Mouse (Mus musculus) liver, adult 2 months (tissue): ENCODE data around the gene Mns1. TPM values are rescaled to one million over a fixed set of nuclear protein-coding genes. Genes with fewer than 3 reads are reported as not detected.

Experiments
- DNase-seq: peaks from one replicate; pipeline ENCODE4 v3.0.0-alpha.2; 2011; ENCODE audit warnings: low read depth, low spot score; ENCODE audit errors: extremely low read depth
- H3K27ac ChIP-seq: fragments of 200-500 bp; replicated peaks from 2 replicates; pipeline ENCODE4 v1.5.1; 2012; ENCODE audit warnings: low read depth, mild to moderate bottlenecking, control low read depth, inconsistent platforms, low read length; ENCODE audit not compliant: insufficient read depth
- H3K27me3 ChIP-seq: fragments of 200-500 bp; 2 replicates; pipeline ENCODE4 v1.6.1; 2012; ENCODE audit warnings: mild to moderate bottlenecking, moderate library complexity, low read length, inconsistent platforms; ENCODE audit not compliant: control insufficient read depth, insufficient read depth
- H3K36me3 ChIP-seq: fragments of 200-500 bp; 2 replicates; pipeline ENCODE4 v1.6.1; 2012; ENCODE audit warnings: low read length, inconsistent platforms; ENCODE audit not compliant: control insufficient read depth, insufficient read depth
- H3K4me1 ChIP-seq: fragments of 200-500 bp; 2 replicates; pipeline ENCODE4 v1.6.1; 2011; ENCODE audit warnings: low read length; ENCODE audit not compliant: control insufficient read depth, insufficient read depth
- H3K4me3 ChIP-seq: fragments of 200-500 bp; 2 replicates; pipeline ENCODE4 v1.5.1; 2011; ENCODE audit warnings: low read depth, mild to moderate bottlenecking, control low read depth, low read length, moderate library complexity; ENCODE audit not compliant: insufficient read depth
- H3K79me2 ChIP-seq: fragments of 200-500 bp; 2 replicates; pipeline ENCODE4 v1.6.1; 2012; ENCODE audit warnings: inconsistent platforms, mild to moderate bottlenecking, low read length, moderate library complexity; ENCODE audit not compliant: control insufficient read depth, insufficient read depth
- H3K9ac ChIP-seq: fragments of 200-500 bp; 2 replicates; pipeline ENCODE4 v1.6.1; 2012; ENCODE audit warnings: low read depth, mild to moderate bottlenecking, control low read depth, inconsistent platforms, low read length
- CTCF ChIP-seq: fragments of 200-500 bp; IDR thresholded peaks from 2 replicates; pipeline ENCODE4 v1.5.1; 2011; ENCODE audit warnings: low read depth, low read length, control low read depth
- POLR2A ChIP-seq: fragments of 200-500 bp; IDR thresholded peaks from 2 replicates; pipeline ENCODE4 v1.6.1; 2011; ENCODE audit warnings: low read length, control low read depth; ENCODE audit not compliant: insufficient read depth; ENCODE audit errors: extremely low read depth
- whole genome bisulfite sequencing: fragments of 180-500 bp; shearing (Covaris S2); methylation state at CpG from one replicate; pipeline ENCODE4 v1.1.7; 2018; 5-methylcytosine and 5-hydroxymethylcytosine counted together
- polyA plus RNA-seq: library from polyadenylated mRNA; depleted of rRNA; stranded (reverse); fragments of >200 nt; gene quantifications from 2 replicates; pipeline ENCODE4 v1.2.3, GENCODE M21; 2012
- total RNA-seq: library from RNA; depleted of rRNA; stranded (reverse); fragments of >200 nt; gene quantifications from 2 replicates; pipeline ENCODE4 v1.2.3, GENCODE M21; 2014

The Mns1 gene
- total and polyA plus RNA-seq, 2 experiments: 0.02 to 0.18 TPM

GRCm38 (mm10) chr9:72465754-72466181 is 28.0 kb downstream of the Mns1 start:
- Histone ChIP-seq H3K4me1 (no peaks in the 10 kb centered on the region; the same call in 1 of the 2 replicates), H3K27ac (no peak overlapping the region), H3K4me3 (no peak overlapping the region), H3K79me2 (no peaks in the 10 kb centered on the region), H3K27me3 (no peaks in the 10 kb centered on the region), H3K36me3 (no peaks in the 10 kb centered on the region), H3K9ac (no peak overlapping the region)
- WGBS: 73% methylated on average over 4 of the region's 4 CpGs
- TF ChIP-seq POLR2A (no peak), CTCF (no peak)
- DNase-seq: no peak

GRCm38 (mm10) chr9:72467551-72468407 is 30.0 kb downstream of the Mns1 start:
- H3K4me1 ChIP-seq: no peaks in the 10 kb centered on the region; the same call in 1 of the 2 replicates
- no peaks in the 10 kb centered on the region for H3K27me3 ChIP-seq
- peak; percentile 29 for DNase-seq
- H3K36me3 ChIP-seq: no peaks in the 10 kb centered on the region
- TF ChIP-seq CTCF (peak; percentile 71), POLR2A (no peak)
- H3K4me3 ChIP-seq: no peak overlapping the region
- no peaks in the 10 kb centered on the region for H3K79me2 ChIP-seq
- 55% methylated on average over 11 of the region's 11 CpGs for WGBS
- H3K27ac ChIP-seq: no peak overlapping the region
- H3K9ac ChIP-seq: no peak overlapping the region

GRCm38 (mm10) chr9:72468616-72469015 is 30.8 kb downstream of the Mns1 start:
- H3K27ac ChIP-seq: no peak overlapping the region
- DNase-seq: no peak

GRCm38 (mm10) chr9:72469851-72470250 is 32.0 kb downstream of the Mns1 start:
- H3K79me2 ChIP-seq: no peaks in the 10 kb centered on the region
- no peak for DNase-seq
- H3K27ac ChIP-seq: no peak overlapping the region
- TF ChIP-seq POLR2A: no peak
- TF ChIP-seq CTCF: no peak
- no peaks in the 10 kb centered on the region for H3K36me3 ChIP-seq
- H3K9ac ChIP-seq: no peak overlapping the region
- WGBS: 93% methylated on average over 1 of the region's 1 CpGs
- no peaks in the 10 kb centered on the region; the same call in 1 of the 2 replicates for H3K4me1 ChIP-seq
- H3K27me3 ChIP-seq: no peaks in the 10 kb centered on the region
- H3K4me3 ChIP-seq: no peak overlapping the region

More at GRCm38 (mm10) chr9:72468616-72469015, 30.8 kb downstream of the Mns1 start:
- Histone ChIP-seq H3K79me2 (no peaks in the 10 kb centered on the region), H3K4me3 (no peak overlapping the region), H3K36me3 (no peaks in the 10 kb centered on the region), H3K4me1 (no peaks in the 10 kb centered on the region; the same call in 1 of the 2 replicates), H3K27me3 (no peaks in the 10 kb centered on the region), H3K9ac (no peak overlapping the region)
- 92% methylated on average over 10 of the region's 10 CpGs for WGBS
- TF ChIP-seq CTCF: no peak
- no peak for TF ChIP-seq POLR2A

- DNase-seq: no peak
- Histone ChIP-seq H3K4me3 (no peak overlapping the region), H3K4me1 (no peaks in the 10 kb centered on the region), H3K9ac (no peak overlapping the region), H3K27ac (no peak overlapping the region), H3K27me3 (no peaks in the 10 kb centered on the region), H3K36me3 (no peaks in the 10 kb centered on the region), H3K79me2 (no peaks in the 10 kb centered on the region)
- WGBS: 96% methylated on average over 9 of the region's 9 CpGs
- no peak for TF ChIP-seq POLR2A
- no peak for TF ChIP-seq CTCF
Measured at GRCm38 (mm10) chr9:72475511-72475910, 37.7 kb downstream of the Mns1 start.

- no peak overlapping the region for H3K9ac ChIP-seq
- H3K36me3 ChIP-seq: no peaks in the 10 kb centered on the region
- 91% methylated on average over 6 of the region's 6 CpGs for WGBS
- no peaks in the 10 kb centered on the region for H3K27me3 ChIP-seq
- no peaks in the 10 kb centered on the region for H3K4me1 ChIP-seq
- no peaks in the 10 kb centered on the region for H3K79me2 ChIP-seq
- no peak for DNase-seq
- TF ChIP-seq CTCF: no peak
- TF ChIP-seq POLR2A: no peak
- no peak overlapping the region for H3K27ac ChIP-seq
- H3K4me3 ChIP-seq: no peak overlapping the region
Measured at GRCm38 (mm10) chr9:72477306-72477705, 39.5 kb downstream of the Mns1 start.
